Mouse (Mus musculus) right cerebral cortex, postnatal 14 days (tissue): ENCODE measurements around the gene Tmtc4.

Experiments used
- DNase-seq: peaks from one replicate; pipeline ENCODE4 v3.0.0; 2022

Gene Tmtc4

DNA sequence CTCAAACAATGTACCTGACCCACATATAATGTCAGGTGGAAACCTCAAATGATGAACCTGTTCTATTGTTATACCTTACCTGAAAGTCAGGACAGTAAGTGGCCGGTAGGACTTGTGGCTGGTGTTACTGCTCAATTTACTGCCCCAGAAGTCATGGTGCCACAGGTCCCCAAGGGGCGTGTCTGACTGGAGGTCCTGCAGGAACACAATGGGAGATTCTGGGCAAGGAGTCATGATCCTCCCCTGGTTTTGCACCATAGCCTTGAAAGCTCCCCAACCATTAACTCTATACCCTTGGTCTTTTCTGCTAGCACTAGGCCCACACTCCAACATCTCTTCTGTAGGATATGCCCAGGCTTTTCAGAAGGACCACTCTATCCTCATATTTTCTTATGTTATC lies 10.7 kb downstream of the Tmtc4 start:
- DNase-seq: no peak

DNA sequence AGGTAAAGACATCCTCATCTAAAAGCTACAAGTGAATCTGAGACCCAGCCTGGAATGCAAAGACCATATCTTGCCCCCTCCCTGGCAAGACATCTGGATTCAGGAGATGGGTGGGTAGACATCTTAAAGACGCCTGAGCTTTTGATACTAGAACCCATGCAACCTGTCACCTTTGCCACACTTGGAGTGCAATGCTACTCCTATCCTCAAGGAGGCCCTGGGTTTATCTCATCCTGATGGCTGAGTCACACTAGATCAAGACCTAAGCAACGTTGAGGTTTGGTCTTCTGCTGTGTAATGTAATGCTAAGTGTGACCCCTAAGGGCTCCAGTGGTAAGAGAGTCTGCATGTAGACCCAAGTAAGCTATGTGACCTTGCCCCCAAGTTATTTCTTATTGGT lies 15.8 kb downstream of the Tmtc4 start:
- DNase-seq: no peak

DNA sequence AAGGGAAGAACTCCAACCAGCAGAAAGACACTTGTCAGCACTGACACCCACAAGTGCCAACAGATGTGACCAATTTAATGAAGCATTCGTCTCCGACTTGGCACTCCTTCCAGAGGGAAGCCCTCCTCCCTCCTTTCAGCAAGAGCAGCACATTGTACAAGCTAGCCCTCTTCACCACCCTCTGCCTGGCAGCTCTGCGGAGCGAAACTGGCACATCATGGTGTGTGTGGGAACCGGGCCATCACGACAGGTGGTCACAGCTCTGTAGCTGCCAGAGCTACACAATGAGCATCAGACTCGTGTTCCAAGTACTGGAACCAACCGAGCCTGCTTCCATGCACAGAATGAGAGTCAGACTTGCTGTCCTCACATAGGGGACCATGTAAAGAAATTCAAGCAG lies 25.9 kb downstream of the Tmtc4 start:
- peak; percentile 80 for DNase-seq

DNA sequence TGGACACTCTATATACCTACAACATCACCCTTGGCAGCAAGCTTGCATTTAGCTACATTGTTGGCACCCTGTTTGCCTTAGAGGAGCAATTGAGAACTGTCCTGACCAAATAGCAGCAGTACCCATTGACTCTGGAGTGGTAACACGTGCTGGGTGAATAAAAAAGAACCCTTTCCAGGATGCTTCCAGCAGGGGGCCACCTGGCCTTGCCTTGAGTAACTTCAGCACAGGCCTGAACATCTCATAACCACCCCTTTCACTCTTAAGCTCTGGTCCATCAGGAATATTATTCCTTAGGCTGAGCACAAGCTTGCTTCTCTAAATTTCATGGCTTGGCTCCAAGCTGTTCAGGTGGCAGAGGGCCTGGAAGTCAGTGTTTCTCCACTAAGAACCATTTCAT lies 30.5 kb downstream of the Tmtc4 start:
- peak; percentile 65 for DNase-seq

DNA sequence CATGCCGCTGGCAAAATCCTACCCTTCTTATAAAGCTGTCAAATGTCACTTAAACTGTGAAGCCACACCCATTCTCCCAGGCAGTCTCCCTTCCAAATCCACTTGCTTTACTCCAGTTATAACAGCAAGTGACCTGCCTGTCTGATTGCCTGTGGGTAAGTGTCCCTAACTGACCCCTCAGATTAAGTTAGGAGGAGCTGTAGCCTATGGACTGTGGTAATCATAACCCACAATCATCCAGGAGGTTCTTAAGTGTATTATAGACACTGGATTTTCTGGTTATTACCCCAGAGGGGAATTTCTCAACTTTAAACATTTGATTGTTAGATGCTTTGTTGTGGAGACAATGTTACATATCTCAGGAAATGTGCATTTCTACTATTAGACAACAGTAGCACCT lies 31.3 kb downstream of the Tmtc4 start:
- no peak for DNase-seq

DNA sequence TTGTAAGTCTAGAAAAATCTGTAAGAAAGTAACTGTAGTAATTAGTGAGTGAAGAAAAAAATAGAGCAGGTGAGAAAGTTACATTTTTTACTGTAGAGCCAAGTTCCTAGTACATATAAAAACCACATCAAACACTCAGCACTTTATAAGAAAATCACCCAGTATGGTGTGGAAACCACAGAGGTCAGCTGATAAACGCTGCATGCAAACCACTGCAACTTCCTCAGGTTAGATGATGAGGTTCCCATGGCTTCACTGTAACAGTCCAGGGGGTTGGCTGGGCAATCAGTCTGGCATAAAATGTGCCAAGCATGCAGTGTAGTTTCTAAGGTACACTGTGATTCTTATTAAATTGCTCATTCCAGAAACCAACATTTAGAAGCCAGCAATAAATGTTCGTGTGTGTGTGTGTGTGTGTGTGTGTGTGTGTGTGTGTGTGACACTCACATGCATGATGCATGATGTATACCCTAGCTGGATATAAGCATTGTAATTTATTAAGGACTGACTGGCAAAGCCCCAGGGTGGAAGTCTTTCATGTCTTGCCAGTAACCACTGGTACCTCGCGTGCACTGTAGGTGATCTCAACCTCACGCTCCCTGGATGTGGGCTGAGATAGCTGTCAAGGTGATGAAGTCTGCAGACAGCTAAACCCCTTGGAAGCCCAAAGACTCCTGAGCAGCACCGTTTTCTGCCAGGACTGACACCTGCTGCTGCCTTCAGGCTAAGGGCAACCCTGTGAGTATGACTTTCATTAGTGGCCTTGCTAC lies 32.0 kb downstream of the Tmtc4 start:
- DNase-seq: no peak

DNA sequence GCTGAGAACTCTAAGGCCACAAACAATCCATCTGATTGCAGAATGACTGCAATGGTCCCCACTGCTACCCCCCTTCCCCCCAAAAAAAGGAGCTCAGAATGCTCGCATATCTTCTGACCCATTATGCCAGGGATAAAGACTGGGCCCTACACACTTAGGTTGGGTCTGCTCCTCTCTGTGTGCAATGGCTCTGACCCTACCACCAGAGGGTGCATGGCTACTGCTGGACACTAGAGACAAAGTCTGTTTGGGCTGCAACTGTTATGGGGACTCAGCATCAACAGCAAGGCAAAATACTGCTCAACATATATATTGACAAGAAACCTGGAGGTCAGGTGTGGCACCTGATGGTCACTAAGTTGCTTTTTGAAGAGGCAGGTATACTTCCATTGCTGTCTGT lies 32.9 kb downstream of the Tmtc4 start:
- DNase-seq: no peak

DNA sequence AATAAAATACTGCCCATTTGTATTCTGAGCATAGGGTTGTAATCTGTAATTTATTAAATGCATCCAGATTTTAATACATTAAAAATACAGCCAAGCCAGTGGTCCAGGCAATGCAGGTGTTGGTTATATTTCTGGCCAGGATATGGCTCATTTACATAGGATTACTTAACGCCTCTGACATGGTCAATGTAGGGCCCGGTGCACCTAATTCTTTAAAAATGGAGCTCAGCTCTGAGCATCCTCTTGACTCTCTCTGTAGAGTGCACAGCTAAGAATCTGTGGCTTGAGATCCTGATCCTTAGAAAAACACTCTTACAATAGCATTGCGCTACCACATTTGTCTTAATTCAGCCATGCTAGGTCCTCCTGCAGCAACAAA lies 40.4 kb downstream of the Tmtc4 start:
- no peak for DNase-seq

DNA sequence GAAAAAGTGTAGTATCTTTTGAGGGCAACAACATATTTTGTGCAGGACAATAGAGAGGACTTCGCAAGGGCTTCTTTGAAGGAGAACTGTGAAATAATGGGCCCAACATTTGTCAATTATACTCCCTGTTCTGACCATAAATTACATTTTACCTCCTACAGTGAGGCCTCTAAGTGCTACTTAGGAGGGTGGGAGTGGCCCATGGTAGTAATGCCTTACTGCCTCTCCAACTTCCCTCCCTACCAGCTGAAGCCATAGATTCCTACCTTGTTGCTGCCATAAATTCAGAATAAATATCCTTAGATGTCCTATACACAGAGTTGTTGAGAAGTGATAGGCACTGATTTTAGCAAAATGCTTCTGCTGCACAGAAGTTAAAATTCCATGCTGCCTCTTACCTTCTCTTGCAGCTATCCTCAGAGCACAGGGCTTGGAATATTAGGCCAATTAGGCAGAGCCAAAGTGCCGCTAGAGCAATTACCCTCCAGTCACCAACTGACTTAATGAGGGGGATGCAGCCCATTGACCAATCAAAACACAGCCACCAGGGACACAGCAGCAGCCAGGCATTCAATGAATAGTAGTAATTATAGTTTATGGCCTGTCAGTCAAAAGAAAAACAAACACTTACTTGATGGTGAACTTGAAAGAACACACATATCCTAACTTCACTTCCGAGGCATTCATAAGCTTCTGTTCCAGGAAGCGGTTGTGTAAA lies 40.9 kb downstream of the Tmtc4 start:
- no peak for DNase-seq

DNA sequence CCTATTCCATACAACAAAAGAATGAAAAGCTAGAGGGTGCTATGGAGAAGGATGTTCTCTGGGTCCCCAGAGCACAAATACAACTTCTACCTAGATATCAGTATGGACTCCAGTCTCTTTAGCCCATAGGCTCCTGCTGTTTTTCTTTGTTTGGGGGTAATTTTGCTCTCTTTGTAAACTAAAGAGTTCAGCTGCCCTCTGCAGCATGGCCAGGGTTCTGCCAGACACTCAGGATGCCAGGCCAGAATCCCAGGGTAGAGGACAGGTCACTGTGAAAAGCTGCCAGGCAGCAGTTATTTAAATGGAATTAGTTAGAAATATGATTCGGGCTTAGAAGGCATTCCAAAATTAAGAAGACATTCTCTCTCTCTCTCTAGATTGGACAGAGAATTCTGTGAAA lies 47.4 kb downstream of the Tmtc4 start:
- no peak for DNase-seq

DNA sequence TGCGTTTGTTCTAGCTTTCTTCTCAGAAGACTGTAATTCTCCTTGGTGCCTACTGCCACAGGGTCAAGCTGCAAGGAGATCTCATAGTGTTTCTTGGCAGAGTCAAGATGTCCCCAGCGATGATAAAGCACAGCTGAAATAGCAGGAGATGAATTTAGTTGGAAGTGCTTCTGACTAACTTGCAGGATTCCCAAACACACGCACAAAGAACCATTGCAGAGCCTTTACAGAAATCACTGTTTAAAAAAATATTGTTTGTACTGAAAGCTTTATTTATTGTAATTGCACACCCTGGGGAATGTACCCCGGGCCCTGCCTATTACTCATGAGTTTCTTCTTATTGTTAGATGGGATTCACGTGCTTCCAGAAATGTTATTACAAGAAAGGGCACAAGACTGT lies 63.8 kb downstream of the Tmtc4 start:
- DNase-seq: no peak

DNA sequence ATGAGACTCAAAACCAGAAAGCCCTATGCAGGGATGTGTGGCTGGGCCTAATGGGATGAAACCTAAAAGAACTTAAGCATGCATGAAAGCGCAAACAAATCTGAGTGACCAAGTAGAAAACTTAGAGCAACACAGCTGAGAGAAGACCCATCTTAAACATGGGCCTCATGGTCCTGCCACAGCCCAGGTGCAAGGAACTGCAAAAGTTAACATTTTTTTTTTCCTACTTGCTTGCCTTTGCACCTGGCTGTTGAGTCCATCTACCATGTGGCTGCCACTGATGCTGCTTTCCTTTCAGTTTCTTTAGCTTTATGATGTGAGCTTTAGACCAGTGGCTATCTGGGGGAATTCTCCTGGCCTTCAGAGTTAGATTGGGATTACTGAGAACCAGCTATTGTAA lies 66.2 kb downstream of the Tmtc4 start:
- no peak for DNase-seq

DNA sequence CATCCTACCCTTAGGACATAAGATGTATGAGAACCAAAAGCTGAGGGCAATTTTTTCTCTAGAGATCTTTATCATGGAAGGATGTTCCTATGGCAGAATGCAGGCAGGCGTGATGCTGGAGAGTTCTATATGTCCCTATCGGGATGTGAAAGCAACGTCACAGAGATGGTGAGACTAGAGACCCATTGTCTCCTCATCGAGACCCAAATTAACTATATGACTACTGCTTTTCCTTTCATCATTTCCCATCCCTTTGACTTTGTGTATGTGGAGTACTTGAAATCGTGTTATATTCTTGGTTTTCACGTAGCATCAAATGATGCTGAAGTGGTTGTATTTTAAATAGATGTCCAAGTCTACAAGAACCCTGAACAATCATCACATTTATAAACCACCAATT lies 70.2 kb downstream of the Tmtc4 start, which contains the start of gene Ggact:
Ggact (minus strand) TSS at position 101 of the 400 bp plus-strand sequence.
- no peak for DNase-seq

DNA sequence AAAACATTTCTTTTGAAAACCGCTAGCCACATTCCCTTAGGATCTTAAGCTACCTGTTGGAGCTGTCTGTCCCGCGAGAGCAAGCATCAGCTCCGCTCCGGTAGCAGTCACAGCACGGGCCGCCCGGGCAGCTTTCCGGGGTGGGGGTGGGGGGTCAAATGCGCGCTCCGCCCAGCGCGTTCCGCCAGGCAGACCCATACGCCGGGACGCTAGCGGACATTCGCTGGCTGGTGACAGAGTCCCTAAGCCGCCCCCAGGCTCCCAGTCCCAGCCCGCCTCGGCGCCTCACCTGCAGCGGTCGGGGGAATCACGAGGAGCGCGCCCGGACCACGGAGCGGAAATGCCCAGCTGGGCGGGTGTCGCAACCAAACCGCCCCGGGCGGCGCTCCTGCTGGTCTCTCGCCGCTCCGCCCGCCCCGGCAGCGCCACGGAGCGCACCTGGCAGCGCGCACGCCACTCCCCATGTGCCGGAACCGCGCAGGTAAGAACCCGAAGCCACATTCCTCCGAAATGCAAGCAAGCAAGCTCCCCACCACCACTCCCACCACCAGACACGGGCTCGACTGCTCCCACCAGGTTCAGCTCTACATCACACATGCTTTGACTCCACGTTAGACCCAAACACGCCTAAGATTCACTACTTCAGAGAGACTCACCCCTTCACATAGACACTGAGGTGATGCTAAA lies 70.9 kb downstream of the Tmtc4 start:
- DNase-seq: peak; percentile 63

DNA sequence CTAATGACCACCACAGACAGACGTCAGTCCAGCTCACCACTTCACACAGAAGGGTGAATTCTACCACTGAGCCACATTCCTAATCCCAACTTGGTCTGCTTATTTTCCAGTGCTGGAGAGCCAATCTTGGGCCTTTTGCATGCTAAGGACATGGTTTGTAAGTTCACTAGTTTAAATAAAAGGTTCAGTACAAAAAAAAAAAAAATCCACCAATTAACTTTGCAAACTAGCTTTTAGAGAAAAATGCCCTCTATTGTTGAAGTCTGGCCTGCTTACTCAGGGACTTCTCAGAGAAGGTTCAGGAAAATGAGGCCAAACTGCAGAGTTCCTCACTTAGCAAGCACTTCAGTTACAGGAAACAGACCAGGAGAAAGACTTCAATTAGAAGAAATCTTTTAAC lies 71.7 kb downstream of the Tmtc4 start:
- DNase-seq: no peak

DNA sequence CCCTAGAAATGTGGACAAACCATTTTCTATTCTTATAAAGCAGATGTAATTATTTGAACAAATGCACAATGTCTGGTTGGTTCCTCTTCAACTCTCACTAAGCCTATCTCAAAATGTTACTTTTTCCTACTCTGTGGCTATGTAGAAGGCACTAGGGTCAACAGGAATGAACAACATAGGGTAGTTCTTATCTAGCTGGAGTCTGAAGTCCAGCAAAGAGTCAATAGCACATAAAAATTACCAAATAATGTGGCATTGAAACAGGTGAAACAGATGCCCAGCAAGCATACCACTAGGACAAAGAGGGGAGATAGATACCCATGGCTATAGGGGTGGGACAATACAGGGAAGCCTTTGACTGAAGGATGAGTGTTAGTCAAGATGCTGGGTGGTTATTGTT lies 72.6 kb downstream of the Tmtc4 start:
- DNase-seq: no peak

DNA sequence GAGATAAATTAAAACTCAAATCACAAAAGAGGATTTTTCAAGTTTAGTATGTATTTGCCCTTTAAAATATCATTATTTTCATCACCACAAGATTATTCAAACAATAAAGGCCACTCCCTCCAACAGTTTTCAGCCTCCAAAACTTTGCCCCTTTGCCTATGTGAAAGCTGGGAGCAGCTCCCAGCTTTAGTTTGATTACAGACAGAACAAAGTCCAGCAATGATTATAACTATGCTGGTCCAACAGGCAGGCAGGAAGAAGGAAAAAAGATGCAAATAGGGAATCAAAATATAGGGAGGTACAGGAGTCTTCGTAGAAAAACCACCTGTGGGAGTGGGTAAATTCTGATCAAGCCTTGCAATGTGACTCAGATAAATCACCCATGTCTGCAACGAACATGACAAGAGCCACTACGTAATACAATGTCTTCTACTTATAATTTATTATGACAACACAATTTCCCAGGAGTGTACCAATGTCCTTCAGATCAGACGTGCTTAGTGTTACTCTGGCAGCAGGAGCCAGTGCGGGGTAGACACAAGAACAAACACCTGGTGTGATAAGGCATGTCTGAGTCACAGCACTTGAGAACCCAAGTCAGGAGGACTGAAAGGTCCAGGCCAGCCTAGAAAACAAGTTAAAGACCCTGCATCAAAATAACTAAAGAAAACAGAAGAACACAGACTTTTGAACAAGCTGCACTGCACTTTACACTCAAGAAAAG lies 74.3 kb downstream of the Tmtc4 start:
- DNase-seq: no peak

DNA sequence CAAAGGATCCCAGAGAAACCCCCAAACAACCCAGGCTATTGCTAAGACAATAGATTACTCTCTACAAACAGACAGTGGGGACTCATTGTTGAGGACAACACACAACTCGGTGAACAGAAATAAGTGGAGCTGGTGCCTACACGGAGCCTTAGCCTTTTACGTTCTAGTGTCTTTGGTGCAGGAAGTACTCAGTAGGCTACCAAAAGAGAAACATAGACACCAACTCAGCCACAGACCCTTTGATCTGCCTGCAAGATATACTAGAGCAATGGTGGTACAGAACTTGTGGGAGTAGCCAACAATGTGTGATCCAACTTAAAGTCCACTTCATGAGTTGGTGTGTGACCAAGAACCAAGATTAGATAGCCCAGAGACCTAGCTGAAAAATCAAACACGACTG lies 75.8 kb downstream of the Tmtc4 start:
- no peak for DNase-seq

DNA sequence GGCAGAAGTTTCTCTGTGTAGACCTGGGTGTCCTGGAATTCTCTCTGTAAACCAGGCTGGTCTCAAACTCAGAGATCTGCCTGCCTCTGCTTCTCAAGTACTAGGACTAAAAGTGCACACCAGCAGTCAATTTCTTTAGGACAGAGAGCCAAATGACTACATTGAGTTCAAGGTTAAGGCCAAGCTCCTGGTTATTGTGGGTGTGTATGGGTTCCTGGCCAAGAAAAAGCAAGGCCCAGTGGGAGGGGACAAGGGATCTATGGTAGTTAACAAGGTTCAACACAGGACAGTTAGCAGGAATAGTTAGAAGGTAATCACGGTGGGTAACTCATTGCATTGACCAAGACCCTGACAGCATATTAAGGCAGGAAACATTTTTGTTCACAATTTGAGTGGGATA lies 78.8 kb downstream of the Tmtc4 start:
- no peak for DNase-seq

DNA sequence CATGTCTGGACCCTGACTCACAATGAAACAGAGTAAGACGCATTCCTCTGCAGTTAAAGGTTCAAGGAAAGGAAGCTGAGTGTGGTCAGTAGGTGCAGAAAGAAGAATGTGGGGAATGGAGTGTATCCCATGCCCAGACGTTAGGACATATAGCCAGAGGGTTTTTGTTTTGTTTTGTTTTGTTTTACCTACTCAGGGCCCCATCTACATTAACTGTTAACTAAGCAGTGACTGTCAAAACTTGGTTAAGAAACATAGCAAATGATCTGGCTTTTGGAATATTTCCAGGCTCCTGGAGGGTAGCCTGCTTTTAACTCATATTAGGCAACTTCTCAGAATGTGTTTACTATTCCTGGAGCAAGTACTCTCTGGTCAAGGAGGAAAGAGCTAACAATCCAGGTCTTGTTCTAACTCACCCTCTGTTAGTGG lies 79.9 kb downstream of the Tmtc4 start:
- no peak for DNase-seq

DNA sequence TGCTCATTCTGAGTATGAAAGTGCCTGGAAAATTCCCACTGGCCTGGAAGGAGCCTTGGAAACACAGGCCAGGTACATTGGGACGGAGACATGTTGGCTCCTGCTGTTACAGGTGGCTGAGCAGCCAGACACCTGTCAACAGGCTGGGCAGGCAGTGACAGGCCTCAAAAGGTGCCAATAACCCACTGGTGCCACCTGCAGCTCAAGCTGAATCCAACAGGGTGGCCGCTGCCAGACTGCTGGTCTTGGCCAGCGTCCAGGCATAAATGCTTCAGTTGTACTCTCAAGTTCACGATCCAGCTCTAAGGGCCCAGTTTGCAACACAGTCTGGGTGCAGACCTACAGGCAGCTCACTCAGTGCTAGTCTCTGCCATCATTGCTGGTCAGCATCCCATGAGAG lies 81.0 kb downstream of the Tmtc4 start:
- peak; percentile 42 for DNase-seq

DNA sequence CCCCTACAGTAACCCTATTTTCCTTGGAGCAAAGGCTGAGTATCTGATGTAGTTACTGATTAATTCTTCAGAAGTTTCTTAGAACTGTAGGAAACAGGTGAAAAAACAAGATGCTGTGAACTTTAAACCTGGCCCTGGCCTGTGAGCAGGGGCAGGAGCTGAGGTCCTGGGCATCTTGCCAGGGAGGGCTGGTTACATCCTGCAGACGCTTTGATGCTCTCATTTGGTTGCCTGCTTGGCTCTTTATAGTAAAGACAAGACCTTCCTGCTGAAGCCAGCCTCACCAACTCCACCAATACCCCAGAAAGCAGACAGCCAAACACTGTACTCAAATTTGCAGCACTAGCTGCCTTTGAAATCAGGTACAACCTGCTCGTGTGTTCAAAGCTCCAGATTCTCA lies 81.7 kb downstream of the Tmtc4 start:
- DNase-seq: peak; percentile 34

DNA sequence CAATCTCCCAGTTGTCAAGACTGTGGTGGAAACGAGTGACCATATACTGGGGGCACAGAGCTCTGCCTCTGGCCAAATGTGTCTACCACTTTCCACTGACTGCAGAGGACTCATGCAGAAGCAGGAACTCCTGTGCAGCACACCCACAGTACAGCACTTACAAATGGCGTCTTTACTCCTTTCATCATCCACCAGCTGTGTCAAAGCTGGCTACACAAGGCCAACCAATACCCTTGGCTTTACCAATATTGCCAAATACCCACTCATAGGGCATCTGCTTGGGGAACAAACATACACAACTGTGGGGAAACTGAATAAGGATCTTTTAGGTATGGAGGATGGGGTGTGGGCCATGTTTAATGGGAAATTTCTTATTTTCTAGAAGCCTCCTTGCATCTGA lies 82.1 kb downstream of the Tmtc4 start:
- no peak for DNase-seq
